Mouse (Mus musculus): Measurements from ENCODE around the gene Gphb5.

- no peak for TF ChIP-seq CTCF (IDR thresholded peaks at IDR 0.05; ENCODE audit: borderline replicate concordance, control insufficient read depth, extremely low read depth, insufficient read depth, low read length, poor library complexity)
- no peak for TF ChIP-seq POLR2A (IDR thresholded peaks at IDR 0.05; ENCODE audit: control insufficient read depth, extremely low read depth, insufficient read depth, low read length, poor library complexity)
Measured at GRCm38 (mm10) chr12:75369418-75369851, 47.1 kb downstream of the Gphb5 start.

Measured in thymus, adult 2 months (tissue).